ENCODE assay signal across 13 mouse cellular contexts in genomic region chr4:83974214-83975012, GRCm38 (mm10).
DNase-seq lines count a peak whose midpoint lies in the region; ATAC-seq and TF ChIP-seq lines count a peak whose summit lies in the region.
"Had no signal": no experiment of that assay in that cellular context is flagged by ENCODE, and none has a peak within 500 bp of the region (broad histone marks: within the 10 kb centered on the region; RNA-seq: fewer than 3 reads in every experiment).

No protein-coding gene starts in this region.

- H3K27ac ChIP-seq in intestine, embryonic 14.5 days (ENCODE audit: low read depth) = peak overlapping the region; percentile 8; the same call in 1 of the 2 replicates
- H3K27ac ChIP-seq in intestine, postnatal 0 days (ENCODE audit: low read depth, low read length) = no peak overlapping the region
- H3K27ac ChIP-seq: forebrain, embryonic 12.5 days; hindbrain, postnatal 0 days; liver, embryonic 13.5 days had no signal

- peaks cover 19% of the 10 kb centered on the region for H3K4me1 ChIP-seq in intestine, embryonic 14.5 days (replicated peaks; ENCODE audit: control insufficient read depth, insufficient read depth, low read length)
- H3K4me1 ChIP-seq in intestine, postnatal 0 days (replicated peaks; ENCODE audit: control insufficient read depth, insufficient read depth, low read length) = no peaks in the 10 kb centered on the region; the same call in 1 of the 2 replicates
- H3K4me1 ChIP-seq: liver, embryonic 13.5 days had no signal

- no peak for ATAC-seq in intestine, embryonic 14.5 days (replicated peaks; ENCODE audit: low FRiP score, low TSS enrichment, low read depth)
- ATAC-seq in intestine, postnatal 0 days = no peak
- ATAC-seq: hindbrain, postnatal 0 days had no signal

- H3K9ac ChIP-seq in intestine, embryonic 14.5 days (ENCODE audit: low read length) = no peak overlapping the region
- no peak overlapping the region for H3K9ac ChIP-seq in intestine, postnatal 0 days (ENCODE audit: low read depth, low read length)
- H3K9ac ChIP-seq: forebrain, embryonic 12.5 days; liver, embryonic 13.5 days had no signal

- no peak overlapping the region for H3K4me3 ChIP-seq in intestine, embryonic 14.5 days (ENCODE audit: low read depth, low read length)
- no peak overlapping the region for H3K4me3 ChIP-seq in intestine, postnatal 0 days (ENCODE audit: low read depth, low read length)
- H3K4me3 ChIP-seq: forebrain, embryonic 12.5 days; liver, embryonic 13.5 days had no signal

- no peak for DNase-seq in intestine, embryonic 14.5 days (ENCODE audit: low spot score)
- DNase-seq in lung, postnatal 14 days = peak; percentile 2
- DNase-seq in lung, postnatal 4 days = no peak
- DNase-seq in adrenal gland, adult 8-10 months = peak; percentile 55
- DNase-seq in gastrocnemius, postnatal 25 days = peak; percentile 50
- DNase-seq in right cerebral cortex, adult 18-20 months = no peak
- DNase-seq in cerebellum, postnatal 14 days = no peak
- DNase-seq: kidney, postnatal 36 days; liver, embryonic 13.5 days; right cerebral cortex, postnatal 25 days had no signal

- H3K4me2 ChIP-seq in intestine, embryonic 14.5 days (ENCODE audit: low read length) = no peak overlapping the region
- no peak overlapping the region for H3K4me2 ChIP-seq in intestine, postnatal 0 days (replicated peaks; ENCODE audit: low read depth)
- H3K4me2 ChIP-seq: forebrain, embryonic 12.5 days; liver, embryonic 13.5 days had no signal

- no peaks in the 10 kb centered on the region for H3K9me3 ChIP-seq in intestine, embryonic 14.5 days (ENCODE audit: control insufficient read depth, low read length)
- no peaks in the 10 kb centered on the region for H3K9me3 ChIP-seq in intestine, postnatal 0 days (ENCODE audit: control insufficient read depth)
- H3K9me3 ChIP-seq: forebrain, embryonic 12.5 days; liver, embryonic 13.5 days had no signal

- no peaks in the 10 kb centered on the region for H3K27me3 ChIP-seq in intestine, embryonic 14.5 days (replicated peaks; ENCODE audit: control insufficient read depth, insufficient read depth, low read length)
- no peaks in the 10 kb centered on the region for H3K27me3 ChIP-seq in intestine, postnatal 0 days (replicated peaks; ENCODE audit: control insufficient read depth, insufficient read depth, low read length)
- H3K27me3 ChIP-seq: forebrain, embryonic 12.5 days; liver, embryonic 13.5 days had no signal

- 60% methylated on average over 7 of the region's 7 CpGs for whole genome bisulfite sequencing in intestine, embryonic 14.5 days
- WGBS in intestine, postnatal 0 days = 69% methylated on average over 7 of the region's 7 CpGs

- H3K36me3 ChIP-seq in intestine, embryonic 14.5 days (ENCODE audit: control insufficient read depth, insufficient read depth, low read length) = no peaks in the 10 kb centered on the region
- H3K36me3 ChIP-seq in intestine, postnatal 0 days (ENCODE audit: control insufficient read depth, insufficient read depth) = no peaks in the 10 kb centered on the region
- H3K36me3 ChIP-seq: forebrain, embryonic 12.5 days; liver, embryonic 13.5 days had no signal

- TF ChIP-seq CTCF in intestine, postnatal 0 days (IDR thresholded peaks at IDR 0.05; ENCODE audit: low read depth) = no peak

Comparison
In these comparisons a context has a peak if more than half of its experiments do, and no peak if none do; other contexts are left out.
1. DNase-seq: peak in lung, postnatal 14 days (single experiment), adrenal gland, adult 8-10 months (single experiment) and gastrocnemius, postnatal 25 days (single experiment); none in intestine, embryonic 14.5 days (single experiment), lung, postnatal 4 days (0 of 2), right cerebral cortex, adult 18-20 months (single experiment) and cerebellum, postnatal 14 days (0 of 2).